Mouse (Mus musculus) CH12.LX (cell line): ENCODE data around the gene Gm21921. TPM values are rescaled to one million over a fixed set of nuclear protein-coding genes. Genes with fewer than 3 reads are reported as not detected.
"Not testable (repeated sequence)": the region's sequence is repeated elsewhere in the genome, so short reads cannot be mapped to it uniquely, and the experiment has no call there.

ENCODE experiments used
- DNase-seq: peaks from one replicate; pipeline ENCODE4 v3.0.0-alpha.2; 2013; ENCODE audit errors: extremely low read depth
- H3K27ac ChIP-seq: 2 replicates; pipeline ENCODE4 v1.5.1; 2012; ENCODE audit warnings: low read depth, mild to moderate bottlenecking, control low read depth, moderate library complexity; ENCODE audit not compliant: insufficient read depth
- H3K27me3 ChIP-seq: replicated peaks from 2 replicates; pipeline ENCODE3; 2012; ENCODE audit warnings: inconsistent platforms
- H3K36me3 ChIP-seq, 2 experiments: replicated peaks in 1 of 2; 2 replicates each; pipeline versions ENCODE3 to v1.6.1; 2012; ENCODE audit warnings: inconsistent platforms in 1 of 2, low read length in 1 of 2, mild to moderate bottlenecking in 1 of 2, mixed read lengths in 1 of 2, moderate library complexity in 1 of 2; ENCODE audit not compliant: control insufficient read depth in 1 of 2, insufficient read depth in 1 of 2
- H3K4me1 ChIP-seq, 2 experiments: 2 replicates each; pipeline ENCODE4 v1.6.1; 2012; ENCODE audit warnings: inconsistent platforms in 1 of 2, moderate library complexity in 1 of 2; ENCODE audit not compliant: insufficient read depth in 2 of 2, control insufficient read depth in 1 of 2
- H3K4me2 ChIP-seq: 2 replicates; pipeline ENCODE4 v1.6.1; 2012; ENCODE audit warnings: low read depth, mild to moderate bottlenecking, control low read depth; ENCODE audit not compliant: poor library complexity, insufficient read depth, severe bottlenecking
- H3K4me3 ChIP-seq, 3 experiments: fragments of 150-350 bp in 1 of 3; sonication (generic) in 1 of 3; replicated peaks in 1 of 3; 2 replicates each; pipeline versions ENCODE3 to v1.5.1; 2011 to 2012; ENCODE audit warnings: low read depth in 2 of 3, low read length in 2 of 3, mild to moderate bottlenecking in 2 of 3, moderate library complexity in 2 of 3, control low read depth in 1 of 3, improper control_type of control experiment in 1 of 3, inconsistent platforms in 1 of 3, mixed read lengths in 1 of 3; ENCODE audit not compliant: poor library complexity in 1 of 3
- H3K79me2 ChIP-seq: replicated peaks from 2 replicates; pipeline ENCODE4 v1.6.1; 2012; ENCODE audit warnings: mild to moderate bottlenecking, moderate library complexity; ENCODE audit not compliant: control insufficient read depth, poor library complexity, insufficient read depth, severe bottlenecking; ENCODE audit errors: extremely low read depth
- H3K9ac ChIP-seq: 2 replicates; pipeline ENCODE4 v1.6.1; 2012; ENCODE audit warnings: low read depth, mild to moderate bottlenecking, control low read depth, moderate library complexity; ENCODE audit not compliant: insufficient read depth
- H3K9me3 ChIP-seq: replicated peaks from 2 replicates; pipeline ENCODE3; 2012; ENCODE audit warnings: low read length, inconsistent platforms, mixed read lengths
- dilution Hi-C: fragments of 300-500 bp; cut with MboI; formaldehyde crosslinking; loops from 2 replicates; pipeline ENCODE4 v1.14.3; 2020; ENCODE audit warnings: low sequenced_read_pairs; ENCODE audit not compliant: extremely low pct_unique_long_range_greater_than_20kb, extremely low pct_ligation_motif_present
- in situ Hi-C: fragments of 300-500 bp; cut with MboI; formaldehyde crosslinking; loops from 3 replicates; pipeline ENCODE4 v1.14.3; 2019; ENCODE audit warnings: low sequenced_read_pairs, low pct_ligation_motif_present, low pct_unique_long_range_greater_than_20kb, mixed read lengths
- polyA plus RNA-seq: library from polyadenylated mRNA; unstranded; fragments of >175 nt; gene quantifications from 2 replicates; pipeline ENCODE4 v1.2.1, GENCODE M21; 2012; ENCODE audit warnings: low read depth; ENCODE audit not compliant: insufficient read length
- total RNA-seq, 2 experiments: library from RNA; depleted of rRNA; stranded (reverse); fragments of 300-350 nt in 1 of 2; fragments of >200 nt in 1 of 2; gene quantifications; 2 replicates each; pipeline ENCODE4 v1.2.3; 2012 to 2014

Gm21921 gene
- total RNA-seq (2012; rRNA removed): not detected in 2 replicates
- not detected in 2 replicates for total RNA-seq (2014; rRNA removed)
- not detected in 2 replicates for polyA plus RNA-seq

DNA sequence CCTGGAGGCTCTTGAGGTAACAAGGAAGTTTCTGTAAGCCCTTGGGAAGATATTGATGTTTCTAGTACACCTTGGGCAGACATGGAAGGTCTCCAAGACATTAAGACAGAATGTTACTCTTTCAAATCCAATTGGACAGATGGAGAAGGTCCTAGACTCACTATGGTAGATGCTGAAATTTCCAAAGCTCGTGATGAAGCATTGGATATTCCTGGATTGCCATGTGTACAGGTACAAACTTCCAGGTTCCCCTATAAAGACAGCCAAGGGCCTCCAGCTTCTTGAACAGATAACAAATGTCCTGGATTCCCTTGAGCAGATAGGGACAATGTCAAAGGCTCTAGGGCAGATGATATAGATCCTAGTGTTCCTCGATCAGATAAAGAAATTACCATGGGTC, at the start of gene Gm21921:
Gene Gm21921 (minus strand): TSS at position 101 of the 400 bp plus-strand sequence.
- dilution Hi-C loops, H3K36me3 ChIP-seq, H3K27ac ChIP-seq, in situ Hi-C loops, H3K4me1 ChIP-seq, H3K4me2 ChIP-seq, H3K9ac ChIP-seq, H3K27me3 ChIP-seq, H3K4me3 ChIP-seq, H3K9me3 ChIP-seq, DNase-seq, H3K79me2 ChIP-seq: not testable (repeated sequence)
